Mouse (Mus musculus) cerebellum, postnatal 25 days (tissue): ENCODE data around the gene 3830406C13Rik.

Experiments
- DNase-seq, 2 experiments: peaks; one replicate each; pipeline ENCODE4 v3.0.0; 2021; ENCODE audit warnings: mixed read lengths in 2 of 2

3830406C13Rik gene

GRCm38 (mm10) chr14:12343451-12343941, 59.5 kb downstream of the 3830406C13Rik start:
- DNase-seq: peak in 1 of 2 experiments; percentile 9

DNA sequence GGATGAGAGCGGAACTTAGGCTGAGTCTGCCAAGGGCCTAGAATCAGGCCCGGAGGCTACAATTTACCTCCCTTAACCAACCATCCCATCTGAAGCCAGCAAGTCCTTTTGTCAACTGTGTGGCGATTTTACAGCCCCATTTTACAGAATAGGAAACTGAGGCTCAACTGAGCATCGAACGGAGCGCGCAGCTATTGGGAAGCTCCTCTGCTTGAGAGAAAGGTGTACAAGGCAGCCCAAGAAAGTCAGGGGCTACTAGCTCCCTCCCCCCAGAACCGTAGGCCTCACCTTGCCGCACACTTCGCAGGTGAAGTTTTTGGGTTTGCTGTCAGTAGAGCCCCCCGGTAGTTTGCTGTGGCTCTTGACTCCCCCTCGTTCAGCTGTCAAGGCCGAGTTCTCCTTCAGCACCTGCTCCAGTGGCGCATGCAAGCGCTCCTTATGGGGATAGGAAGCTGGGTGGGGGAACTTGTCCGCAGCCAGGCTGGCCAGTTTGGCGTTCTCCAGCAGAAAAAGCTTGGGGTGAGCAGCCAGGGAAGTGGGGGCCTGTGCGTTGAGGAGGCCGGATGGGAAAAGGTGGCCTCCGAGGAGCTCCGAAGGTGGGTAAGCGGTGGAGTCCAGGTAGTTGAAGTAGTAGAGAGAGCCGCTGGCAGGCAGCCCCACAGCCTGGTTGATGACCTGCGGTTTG, 60.2 kb downstream of the 3830406C13Rik start:
- DNase-seq: peak in 1 of 2 experiments; percentile 7

- peak; percentile 10 to 17 for DNase-seq
Measured at GRCm38 (mm10) chr14:12344746-12345240, 60.8 kb downstream of the 3830406C13Rik start.

- no peak for DNase-seq
Measured at GRCm38 (mm10) chr14:12345241-12345921, 61.4 kb downstream of the 3830406C13Rik start.

DNA sequence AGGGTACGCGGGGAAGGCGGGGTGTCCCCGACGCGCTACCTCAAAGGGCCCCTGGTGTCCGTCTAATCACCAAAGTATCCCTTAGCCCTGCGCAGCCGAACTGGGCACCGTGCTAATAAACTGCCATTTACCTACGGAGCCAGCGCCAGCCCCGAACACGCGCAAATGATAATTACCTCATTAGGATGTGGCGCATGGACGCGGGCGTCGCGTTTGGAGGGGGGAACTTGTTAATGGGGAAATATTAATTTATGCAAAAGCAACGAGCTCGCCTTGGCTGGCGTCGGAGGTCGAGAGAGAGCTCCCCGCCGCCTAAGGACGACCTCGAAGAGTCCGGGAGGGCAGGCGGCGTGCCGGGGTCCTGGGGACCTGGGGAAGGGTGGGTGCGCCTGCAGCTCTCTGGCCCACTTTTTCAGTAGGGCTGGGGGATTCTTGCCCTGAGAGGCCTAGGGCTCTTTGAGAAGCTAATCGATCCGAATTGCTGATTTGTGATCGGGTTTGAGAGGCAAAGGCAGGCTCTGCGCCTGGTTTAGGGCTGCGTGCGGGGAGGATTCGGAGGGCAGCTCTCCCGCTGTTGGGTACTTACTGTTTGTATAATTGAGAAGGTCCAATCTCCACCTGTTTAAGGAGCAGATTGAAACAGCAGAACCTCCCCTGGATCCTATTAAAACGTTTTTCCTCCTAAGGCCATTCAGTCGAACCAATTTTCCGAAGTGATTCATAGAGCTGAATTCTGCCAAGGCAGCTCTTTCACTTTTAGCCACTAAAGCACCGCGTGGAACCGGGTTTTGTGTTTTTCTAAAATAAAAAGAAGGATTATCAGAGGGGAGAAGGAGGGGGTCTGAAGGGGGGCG, 62.3 kb downstream of the 3830406C13Rik start:
- peak in 1 of 2 experiments; percentile 15 for DNase-seq

DNA sequence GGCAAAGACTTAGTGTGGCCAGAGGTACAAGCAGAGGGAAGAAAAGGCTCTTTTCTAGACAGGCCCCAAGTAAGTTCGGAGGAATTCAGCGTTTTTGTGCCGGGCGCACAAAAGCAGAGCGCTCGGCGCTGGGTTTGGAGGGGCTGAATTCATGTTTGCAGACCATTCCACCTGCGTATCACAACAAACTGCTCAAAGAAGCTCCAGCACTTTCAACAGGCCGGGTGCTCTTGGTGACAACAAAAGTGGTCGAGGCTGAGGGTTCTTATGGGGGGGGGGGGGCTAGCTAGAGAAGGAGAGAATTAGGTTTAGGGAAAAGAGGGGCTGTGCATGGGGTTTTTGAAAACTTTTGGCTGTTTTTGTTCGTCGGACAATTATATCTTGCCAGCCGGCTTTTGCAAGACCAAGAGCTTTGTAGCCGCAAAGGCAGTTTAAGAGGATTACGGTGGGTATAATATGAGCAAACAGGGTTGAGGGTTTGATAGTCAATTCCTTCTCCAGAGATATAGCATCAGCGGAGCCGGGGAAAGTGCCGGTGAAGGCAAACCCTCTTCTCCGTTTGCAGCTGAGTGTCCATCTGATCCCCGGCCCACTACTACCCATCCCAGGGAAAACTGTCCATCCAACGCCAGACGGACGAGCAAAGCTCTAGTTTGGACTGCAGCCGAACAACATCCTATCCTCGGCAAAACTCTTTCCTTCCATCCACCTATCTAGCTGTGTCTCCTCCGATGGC, 63.1 kb downstream of the 3830406C13Rik start:
- no peak for DNase-seq

DNA sequence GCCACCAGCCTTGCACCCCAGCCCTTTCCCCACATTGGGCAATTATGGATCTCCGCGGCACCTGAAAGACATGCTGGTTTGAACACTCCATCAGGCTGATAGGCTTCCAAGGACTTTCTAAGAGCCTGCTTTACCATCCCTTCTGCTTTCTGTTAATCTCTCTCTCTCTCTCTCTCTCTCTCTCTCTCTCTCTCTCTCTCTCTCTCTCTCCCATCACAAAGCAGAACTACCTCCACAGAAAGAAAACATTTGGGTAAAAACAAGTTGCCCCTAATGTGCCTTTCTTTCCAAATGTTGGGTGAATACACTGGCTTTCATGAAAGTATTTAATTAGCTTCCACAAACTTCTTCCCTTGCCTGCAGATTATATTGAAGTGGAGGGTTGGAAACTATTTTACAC, 64.1 kb downstream of the 3830406C13Rik start, which contains the start of gene Fezf2:
Fezf2 (minus strand) TSS at position 101 of the 400 bp plus-strand sequence.
- DNase-seq: no peak

- DNase-seq: no peak
Measured at GRCm38 (mm10) chr14:12349334-12350090, 65.5 kb downstream of the 3830406C13Rik start.

DNA sequence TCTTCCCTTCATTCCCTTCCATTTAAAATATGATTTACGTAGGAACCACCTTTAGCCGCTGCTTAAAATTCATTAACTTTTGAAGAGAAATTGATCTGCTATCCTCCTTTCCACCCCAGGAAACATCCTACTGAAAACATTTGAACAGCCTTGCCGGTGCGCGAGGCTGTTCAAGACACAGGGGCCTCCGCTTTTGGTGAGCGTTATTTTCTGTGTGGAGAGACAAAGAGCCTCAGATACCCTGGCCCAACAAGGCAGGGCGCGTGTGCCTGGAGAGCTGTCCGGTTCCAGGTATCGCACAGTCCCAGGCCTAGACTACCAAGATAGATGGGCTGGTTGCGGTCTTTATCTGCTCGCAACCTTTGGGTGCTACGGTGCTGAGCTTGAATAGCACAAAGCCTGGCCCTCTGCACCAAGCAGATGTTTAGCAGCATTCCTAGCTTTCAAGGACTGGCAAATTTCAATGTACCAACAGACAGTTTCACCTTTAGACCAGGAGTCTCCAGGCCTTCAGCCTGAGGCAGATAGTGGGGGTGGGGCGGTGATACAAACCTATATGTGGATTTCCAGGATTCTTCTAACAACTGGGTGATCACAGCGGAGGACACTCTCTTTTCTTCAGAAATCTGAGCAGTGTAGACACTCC, 66.4 kb downstream of the 3830406C13Rik start:
- DNase-seq: no peak
